Mouse (Mus musculus) lung, postnatal 0 days (tissue): ENCODE results near the gene Commd3. TPM values are rescaled to one million over a fixed set of nuclear protein-coding genes. Genes with fewer than 3 reads are reported as not detected.

ENCODE experiments used
- ATAC-seq: fragments of 200-750 bp; cut with Nextera tagmentation; 2 replicates; pipeline ENCODE4 v1.8.0; 2017; ENCODE audit warnings: moderate library complexity
- DNase-seq: peaks from one replicate; pipeline ENCODE4 v3.0.0-alpha.2; 2016; ENCODE audit warnings: low spot score
- H3K27ac ChIP-seq: fragments of 300-500 bp; sonication (generic); 2 replicates; pipeline ENCODE4 v1.5.1; 2014; ENCODE audit warnings: antibody characterized with exemption, mild to moderate bottlenecking, low read length, mixed read lengths
- H3K27me3 ChIP-seq: fragments of 300-500 bp; sonication (generic); replicated peaks from 2 replicates; pipeline ENCODE4 v1.6.1; 2014; ENCODE audit warnings: low read length, mixed read lengths; ENCODE audit not compliant: insufficient read depth
- H3K36me3 ChIP-seq: fragments of 300-500 bp; sonication (generic); 2 replicates; pipeline ENCODE4 v1.6.1; 2014; ENCODE audit warnings: low read length, mixed read lengths; ENCODE audit not compliant: insufficient read depth
- H3K4me1 ChIP-seq: fragments of 300-500 bp; sonication (generic); 2 replicates; pipeline ENCODE4 v1.6.1; 2014; ENCODE audit warnings: antibody characterized with exemption, low read depth, low read length, mixed read lengths; ENCODE audit not compliant: insufficient read depth
- H3K4me2 ChIP-seq: fragments of 300-500 bp; sonication (generic); replicated peaks from 2 replicates; pipeline ENCODE4 v1.6.1; 2014; ENCODE audit warnings: low read depth, mild to moderate bottlenecking, low read length, moderate library complexity, mixed read lengths
- H3K4me3 ChIP-seq: fragments of 300-500 bp; sonication (generic); 2 replicates; pipeline ENCODE4 v1.5.1; 2014; ENCODE audit warnings: low read depth, low read length
- H3K9ac ChIP-seq: fragments of 300-500 bp; sonication (generic); replicated peaks from 2 replicates; pipeline ENCODE4 v1.6.1; 2014; ENCODE audit warnings: low read depth, mild to moderate bottlenecking
- H3K9me3 ChIP-seq: fragments of 300-500 bp; sonication (generic); 2 replicates; pipeline ENCODE4 v1.6.1; 2016; ENCODE audit warnings: low read length, mixed read lengths
- CTCF ChIP-seq: IDR thresholded peaks from 2 replicates; pipeline ENCODE4 v1.5.1; 2016; ENCODE audit warnings: antibody characterized with exemption, mild to moderate bottlenecking
- EP300 ChIP-seq: IDR thresholded peaks from 2 replicates; pipeline ENCODE4 v1.6.1; 2016; ENCODE audit warnings: antibody characterized with exemption, mild to moderate bottlenecking, control low read depth
- WGBS: fragments of 180-500 bp; shearing (Covaris S2); extraction: QIAGEN DNeasy Blood & Tissue Kit; methylation state at CpG from one replicate; pipeline ENCODE4 v1.1.7; 2014; 5-methylcytosine and 5-hydroxymethylcytosine counted together
- polyA plus RNA-seq: library from polyadenylated mRNA; unstranded; fragments of >200 nt; fragmentation: Nextera tagmentation; extraction: Ambion mirVana; gene quantifications from 2 replicates; pipeline ENCODE4 v1.2.1, GENCODE M21; 2015

Gene Commd3
- polyA plus RNA-seq, 1 experiment from 2014 or later: 184 TPM

DNA sequence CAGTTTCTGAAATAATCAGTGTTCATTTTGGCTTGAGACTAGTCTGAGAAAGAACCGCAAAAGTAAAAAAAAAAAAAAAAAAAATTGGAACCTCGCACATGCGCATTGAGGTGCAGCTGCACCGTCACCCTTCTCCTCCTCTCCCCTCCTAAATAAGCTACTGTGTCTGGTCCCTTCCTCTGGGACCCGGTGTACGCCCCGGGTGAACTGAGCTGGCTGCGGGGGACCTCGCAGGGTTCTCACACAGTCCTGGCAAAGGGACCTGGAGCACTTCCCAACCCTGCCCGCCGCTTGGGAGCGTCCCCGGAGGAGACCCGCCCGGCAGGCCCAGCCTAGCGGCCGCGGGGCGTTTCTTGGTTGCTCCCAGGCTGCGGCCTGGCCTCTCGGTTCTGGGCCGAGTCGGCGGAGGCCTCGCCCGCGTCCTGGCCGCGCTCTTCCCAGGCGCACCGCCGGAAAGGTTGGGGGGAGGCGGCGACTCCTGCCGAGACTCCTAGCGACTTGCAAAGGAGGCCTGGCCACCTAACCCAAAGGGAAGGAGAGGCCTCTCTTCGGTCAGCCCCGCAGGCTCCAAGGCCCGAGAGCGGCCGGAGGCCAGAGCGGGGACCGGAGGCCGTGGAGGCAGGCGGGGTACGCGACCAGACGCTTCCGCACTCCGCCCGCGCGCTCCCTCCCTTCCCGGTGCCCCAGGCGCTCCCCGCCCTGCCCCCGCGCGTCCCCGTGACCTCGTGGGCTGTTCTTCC lies 21.9 kb downstream of the Commd3 start, which contains the start of gene Spag6:
TSS of gene Spag6 (plus strand) at position 162 of the 740 bp plus-strand sequence.
- Histone ChIP-seq H3K9me3 (no peaks in the 10 kb centered on the region), H3K27me3 (peaks cover 62% of the 10 kb centered on the region), H3K4me1 (peaks cover 18% of the 10 kb centered on the region), H3K36me3 (no peaks in the 10 kb centered on the region), H3K9ac (peak within 1 kb of the TSS; percentile 98), H3K4me3 (peak within 1 kb of the TSS; percentile 67), H3K27ac (peak within 1 kb of the TSS; percentile 92), H3K4me2 (peak within 1 kb of the TSS; percentile 82)
- under 1% methylated on average over 45 of the region's 61 CpGs for WGBS
- peak; percentile 88 for ATAC-seq
- peak; percentile 87 for DNase-seq
- TF ChIP-seq EP300 (no peak), CTCF (no peak; the same call in 1 of the 2 replicates)

DNA sequence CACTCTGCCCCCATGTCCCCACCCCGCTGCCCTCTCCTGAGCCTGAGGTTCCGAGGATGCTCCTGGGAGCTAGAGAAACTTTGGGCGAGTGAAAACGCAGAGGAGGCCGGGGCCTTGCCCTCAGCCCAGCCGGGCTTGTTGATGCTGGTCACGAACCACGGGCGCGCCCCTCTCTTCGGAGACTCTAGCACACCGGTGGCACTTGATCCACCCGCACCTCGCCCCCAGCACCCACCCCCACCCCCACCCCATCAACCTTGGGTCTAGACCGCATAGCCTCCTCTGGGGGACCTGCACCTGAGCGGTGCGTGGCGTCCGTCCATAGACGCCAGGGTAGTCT lies 22.4 kb downstream of the Commd3 start:
- H3K27me3 ChIP-seq: peaks cover 62% of the 10 kb centered on the region
- DNase-seq (no peak), ATAC-seq (peak; percentile 56)
- H3K9ac ChIP-seq: peak overlapping the region; percentile 98
- H3K36me3 ChIP-seq: no peaks in the 10 kb centered on the region
- H3K9me3 ChIP-seq: no peaks in the 10 kb centered on the region
- peak overlapping the region; percentile 67 for H3K4me3 ChIP-seq
- TF ChIP-seq EP300 (no peak), CTCF (no peak)
- WGBS: 5% methylated on average over 20 of the region's 20 CpGs
- peaks cover 14% of the 10 kb centered on the region for H3K4me1 ChIP-seq
- peak overlapping the region; percentile 92 for H3K27ac ChIP-seq
- H3K4me2 ChIP-seq: peak overlapping the region; percentile 82

GRCm38 (mm10) chr2:18695163-18695562 lies 23.0 kb downstream of the Commd3 start:
- no peak overlapping the region for H3K9ac ChIP-seq
- no peaks in the 10 kb centered on the region for H3K9me3 ChIP-seq
- no peaks in the 10 kb centered on the region for H3K36me3 ChIP-seq
- no peak for DNase-seq
- no peak overlapping the region for H3K27ac ChIP-seq
- peaks cover 62% of the 10 kb centered on the region for H3K27me3 ChIP-seq
- H3K4me2 ChIP-seq: peak overlapping the region; percentile 82
- WGBS: 7% methylated on average over 8 of the region's 8 CpGs
- H3K4me3 ChIP-seq: no peak overlapping the region; the same call in 1 of the 2 replicates
- no peak for ATAC-seq
- H3K4me1 ChIP-seq: peaks cover 8% of the 10 kb centered on the region; the same call in 1 of the 2 replicates
- TF ChIP-seq CTCF (no peak), EP300 (no peak)

- TF ChIP-seq CTCF: no peak
- WGBS: 13% methylated on average over 7 of the region's 7 CpGs
- ATAC-seq (no peak), DNase-seq (no peak)
- Histone ChIP-seq H3K27me3 (peaks cover 64% of the 10 kb centered on the region), H3K27ac (no peak overlapping the region), H3K9ac (no peak overlapping the region), H3K36me3 (no peaks in the 10 kb centered on the region), H3K4me2 (no peak overlapping the region), H3K4me1 (peaks cover 4% of the 10 kb centered on the region; the same call in 1 of the 2 replicates), H3K9me3 (no peaks in the 10 kb centered on the region), H3K4me3 (no peak overlapping the region)
Measured at GRCm38 (mm10) chr2:18695629-18696150, 23.5 kb downstream of the Commd3 start.

DNA sequence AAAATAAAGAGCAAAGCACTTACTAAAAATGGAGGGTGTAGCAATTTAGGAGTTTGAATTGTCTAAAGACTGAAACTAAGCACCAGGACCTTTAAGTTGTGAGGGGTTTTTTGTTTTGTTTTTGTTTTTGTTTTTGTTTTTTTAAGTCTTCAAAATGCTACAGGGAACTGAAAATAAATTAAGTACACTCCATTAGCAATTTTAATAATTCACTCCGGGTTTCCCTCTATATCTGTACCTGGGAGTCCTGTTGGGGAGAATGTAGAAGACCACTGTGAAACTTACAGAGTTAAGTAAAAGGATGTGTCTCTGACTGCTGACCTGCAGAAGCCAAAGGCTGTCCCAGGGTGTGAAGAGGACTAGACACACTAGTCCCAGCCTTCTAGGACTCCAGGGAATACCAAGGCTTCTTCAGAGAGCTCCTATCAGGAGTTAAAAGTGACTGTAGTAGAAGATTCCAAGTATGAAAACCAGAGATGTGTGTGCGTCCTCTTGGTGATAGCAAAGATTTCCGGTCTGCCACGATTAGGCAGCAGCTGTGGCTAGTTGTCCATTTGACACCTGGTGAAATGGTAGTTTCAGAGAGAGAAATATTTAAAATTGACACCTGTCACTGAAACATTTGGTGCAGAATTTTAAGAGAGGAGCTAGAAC lies 25.5 kb downstream of the Commd3 start:
- peaks cover 4% of the 10 kb centered on the region; the same call in 1 of the 2 replicates for H3K4me1 ChIP-seq
- TF ChIP-seq CTCF: no peak
- TF ChIP-seq EP300: no peak
- DNase-seq (no peak), ATAC-seq (no peak)
- no peaks in the 10 kb centered on the region for H3K9me3 ChIP-seq
- peaks cover 60% of the 10 kb centered on the region for H3K27me3 ChIP-seq
- H3K9ac ChIP-seq: no peak overlapping the region
- H3K36me3 ChIP-seq: no peaks in the 10 kb centered on the region
- WGBS: 2% methylated on average over 4 of the region's 4 CpGs
- no peak overlapping the region for H3K4me2 ChIP-seq
- no peak overlapping the region for H3K4me3 ChIP-seq
- H3K27ac ChIP-seq: no peak overlapping the region

DNA sequence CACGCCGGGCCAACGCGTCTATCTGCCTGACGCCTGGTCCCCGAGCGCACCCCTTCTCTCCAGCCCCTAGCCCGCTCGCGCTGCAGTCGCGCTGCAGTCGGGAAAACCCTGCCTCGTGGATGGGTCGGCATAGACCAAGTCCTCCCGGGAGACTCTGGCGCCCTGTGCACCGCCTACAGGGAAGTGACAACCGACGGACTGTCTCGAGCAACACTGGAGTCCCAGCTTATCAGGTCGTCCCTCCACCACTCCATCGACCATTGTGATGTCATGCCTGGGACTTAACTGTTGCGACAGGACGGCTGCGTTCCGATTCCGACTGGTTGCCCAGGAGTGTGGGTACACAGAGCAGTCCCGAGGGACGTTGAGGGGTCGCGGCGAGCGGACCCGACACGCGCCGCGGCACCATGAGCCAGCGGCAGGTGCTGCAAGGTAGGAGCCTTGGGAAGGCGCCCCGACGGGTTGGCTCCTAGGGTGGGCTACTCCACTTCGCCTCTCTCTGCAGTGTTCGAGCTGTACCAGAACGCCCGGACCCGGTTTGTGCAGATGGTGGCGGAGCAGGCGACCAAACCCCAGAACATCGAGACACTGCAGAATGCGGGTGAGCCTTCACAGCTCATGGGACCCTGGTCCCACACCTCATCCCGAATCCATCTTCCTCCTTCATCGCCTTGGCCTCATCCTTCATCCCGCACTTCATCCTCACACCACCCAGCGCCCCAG lies 26.6 kb downstream of the Commd3 start:
- Histone ChIP-seq H3K9me3 (no peaks in the 10 kb centered on the region), H3K27ac (no peak overlapping the region), H3K4me2 (peak overlapping the region; percentile 30; the same call in 1 of the 2 replicates), H3K36me3 (no peaks in the 10 kb centered on the region), H3K27me3 (peaks cover 56% of the 10 kb centered on the region), H3K4me1 (peaks cover 4% of the 10 kb centered on the region; the same call in 1 of the 2 replicates), H3K9ac (no peak overlapping the region), H3K4me3 (peak overlapping the region; percentile 8; the same call in 1 of the 2 replicates)
- ATAC-seq (no peak), DNase-seq (no peak)
- TF ChIP-seq EP300 (no peak), CTCF (no peak)
- 2% methylated on average over 55 of the region's 56 CpGs for WGBS
